Mouse (Mus musculus) limb, embryonic 12.5 days (tissue): ENCODE measurements around the gene Prx. TPM values are rescaled to one million over a fixed set of nuclear protein-coding genes. Genes with fewer than 3 reads are reported as not detected.

Experiments
- ATAC-seq: fragments of 200-750 bp; cut with Nextera tagmentation; 2 replicates; pipeline ENCODE4 v1.8.0; 2017; ENCODE audit warnings: low read depth, moderate TSS enrichment; ENCODE audit not compliant: insufficient number of reproducible peaks, insufficient read depth, low FRiP score, low TSS enrichment
- H3K27ac ChIP-seq: fragments of 300-500 bp; sonication (generic); 2 replicates; pipeline ENCODE4 v1.5.1; 2016; ENCODE audit warnings: mild to moderate bottlenecking, moderate library complexity
- H3K27me3 ChIP-seq: fragments of 300-500 bp; sonication (generic); 2 replicates; pipeline ENCODE4 v1.6.1; 2016; ENCODE audit warnings: mild to moderate bottlenecking, moderate library complexity
- H3K36me3 ChIP-seq: fragments of 300-500 bp; sonication (generic); 2 replicates; pipeline ENCODE4 v1.6.1; 2016; ENCODE audit warnings: mild to moderate bottlenecking, moderate library complexity
- H3K4me1 ChIP-seq: fragments of 300-500 bp; sonication (generic); replicated peaks from 2 replicates; pipeline ENCODE4 v1.6.1; 2016
- H3K4me2 ChIP-seq: fragments of 300-500 bp; sonication (generic); 2 replicates; pipeline ENCODE4 v1.6.1; 2016; ENCODE audit warnings: mild to moderate bottlenecking, moderate library complexity
- H3K4me3 ChIP-seq: fragments of 300-500 bp; sonication (generic); replicated peaks from 2 replicates; pipeline ENCODE4 v1.5.1; 2016; ENCODE audit warnings: mild to moderate bottlenecking
- H3K9ac ChIP-seq: fragments of 300-500 bp; sonication (generic); replicated peaks from 2 replicates; pipeline ENCODE4 v1.6.1; 2016; ENCODE audit warnings: mild to moderate bottlenecking, moderate library complexity
- H3K9me3 ChIP-seq: fragments of 300-500 bp; sonication (generic); 2 replicates; pipeline ENCODE4 v1.6.1; 2016; ENCODE audit warnings: mild to moderate bottlenecking, moderate library complexity
- WGBS: fragments of 180-500 bp; shearing (Covaris S2); methylation state at CpG from one replicate; pipeline ENCODE4 v1.1.7; 2016; 5-methylcytosine and 5-hydroxymethylcytosine counted together
- polyA plus RNA-seq: library from polyadenylated mRNA; unstranded; fragments of >200 nt; fragmentation: Nextera tagmentation; extraction: Ambion mirVana; gene quantifications from 2 replicates; pipeline ENCODE4 v1.2.1, GENCODE M21; 2016

Gene Prx
- polyA plus RNA-seq, 1 experiment from 2014 or later, result 6.1 TPM

- Histone ChIP-seq H3K9me3 (no peaks in the 10 kb centered on the region), H3K9ac (peak within 1 kb of the TSS; percentile 57), H3K36me3 (peaks cover 27% of the 10 kb centered on the region), H3K27ac (peak within 1 kb of the TSS; percentile 93), H3K4me1 (peaks cover 13% of the 10 kb centered on the region; the same call in 1 of the 2 replicates), H3K4me3 (peak within 1 kb of the TSS; percentile 72), H3K4me2 (peak within 1 kb of the TSS; percentile 63), H3K27me3 (no peaks in the 10 kb centered on the region)
- peak; percentile 95 for ATAC-seq
- WGBS, result under 1% methylated on average over 36 of the region's 36 CpGs
These were observed 25.8 kb upstream of the Prx start, which contains the start of gene Sertad3 for GRCm38 (mm10) chr7:27473156-27473834. Sertad3 (plus strand) TSS chr7:27473768.

GRCm38 (mm10) chr7:27473835-27474489, 25.2 kb upstream of the Prx start:
- Histone ChIP-seq H3K27me3 (no peaks in the 10 kb centered on the region), H3K9me3 (no peaks in the 10 kb centered on the region), H3K4me3 (peak overlapping the region; percentile 72), H3K4me1 (peaks cover 13% of the 10 kb centered on the region; the same call in 1 of the 2 replicates), H3K36me3 (peaks cover 32% of the 10 kb centered on the region), H3K4me2 (peak overlapping the region; percentile 63), H3K9ac (peak overlapping the region; percentile 57), H3K27ac (peak overlapping the region; percentile 93)
- ATAC-seq, result no peak
- under 1% methylated on average over 34 of the region's 34 CpGs for WGBS

DNA sequence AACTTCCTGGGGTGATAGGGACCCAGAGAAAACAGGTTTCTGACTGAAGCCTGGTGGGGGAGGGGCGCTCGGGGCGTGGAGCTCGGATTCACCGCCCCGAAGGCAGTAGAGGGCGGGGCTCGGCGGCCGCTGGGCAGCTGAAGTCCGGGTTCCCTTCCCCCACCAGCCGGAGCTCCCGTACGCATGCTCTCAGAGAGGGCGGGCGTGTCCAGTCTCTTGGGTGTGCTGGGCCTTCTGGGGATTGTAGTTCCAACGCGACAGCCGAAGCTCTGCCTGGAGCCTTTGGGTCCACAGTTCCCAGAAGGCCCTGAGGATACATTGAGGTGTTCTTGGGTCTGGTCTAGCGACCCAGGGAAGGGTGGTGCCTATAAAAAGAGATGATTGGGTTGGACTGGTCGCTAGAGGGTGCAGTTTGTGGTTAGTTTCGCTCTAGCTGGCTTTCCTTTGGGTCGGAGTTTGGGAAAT, 24.6 kb upstream of the Prx start:
- Histone ChIP-seq H3K9me3 (no peaks in the 10 kb centered on the region), H3K27me3 (no peaks in the 10 kb centered on the region), H3K27ac (peak overlapping the region; percentile 93), H3K36me3 (peaks cover 32% of the 10 kb centered on the region), H3K4me1 (peaks cover 13% of the 10 kb centered on the region; the same call in 1 of the 2 replicates), H3K4me3 (peak overlapping the region; percentile 72), H3K9ac (peak overlapping the region; percentile 57), H3K4me2 (peak overlapping the region; percentile 63)
- WGBS, result under 1% methylated on average over 23 of the region's 23 CpGs
- peak; percentile 90 for ATAC-seq

DNA sequence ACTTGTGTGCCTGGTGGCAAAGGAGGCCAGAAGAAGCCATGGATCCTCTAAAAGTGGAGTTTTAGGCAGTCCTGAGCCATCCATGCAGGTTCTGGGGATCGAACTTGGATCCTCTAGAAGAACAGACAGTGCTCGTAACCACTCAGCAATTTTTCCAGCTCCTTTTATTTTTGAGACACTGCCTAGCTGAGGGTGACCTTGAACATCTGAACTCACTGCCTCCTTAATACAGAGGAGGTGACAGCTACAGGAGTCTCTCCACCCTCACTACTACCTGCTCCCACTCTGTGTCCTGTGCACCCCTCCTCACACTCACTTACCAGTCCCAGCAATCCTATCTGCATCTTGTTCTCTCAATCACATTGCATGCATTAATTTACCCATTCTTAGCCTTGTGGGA, 23.5 kb upstream of the Prx start:
- Histone ChIP-seq H3K4me3 (no peak overlapping the region), H3K4me1 (peaks cover 15% of the 10 kb centered on the region), H3K36me3 (peaks cover 32% of the 10 kb centered on the region), H3K9ac (no peak overlapping the region), H3K27me3 (no peaks in the 10 kb centered on the region), H3K27ac (no peak overlapping the region), H3K4me2 (peak overlapping the region; percentile 63), H3K9me3 (no peaks in the 10 kb centered on the region)
- no peak for ATAC-seq
- 92% methylated on average over 2 of the region's 2 CpGs for WGBS

DNA sequence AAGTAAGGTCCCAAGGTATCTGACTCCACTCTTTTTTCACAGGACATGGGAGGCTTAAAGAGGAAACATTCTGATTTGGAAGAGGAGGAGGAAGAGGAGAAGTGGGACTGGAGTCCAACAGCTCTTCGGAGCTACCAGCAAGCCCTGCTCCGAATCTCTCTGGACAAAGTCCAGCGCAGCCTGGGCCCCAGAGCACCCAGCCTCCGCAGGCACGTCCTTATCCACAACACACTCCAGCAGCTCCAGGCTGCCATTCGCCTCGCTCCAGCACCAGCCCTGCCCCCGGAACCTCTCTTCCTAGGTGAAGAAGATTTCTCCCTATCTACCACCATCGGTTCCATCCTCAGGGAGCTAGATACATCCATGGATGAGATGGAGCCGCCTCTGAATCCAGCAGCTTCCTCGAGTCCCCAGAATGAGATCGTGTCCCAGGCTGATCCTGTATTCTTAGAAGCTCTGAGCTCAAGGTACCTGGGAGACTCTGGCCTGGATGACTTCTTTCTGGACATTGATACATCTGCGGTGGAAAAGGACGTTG, 23.0 kb upstream of the Prx start:
- ATAC-seq, result no peak
- peaks cover 32% of the 10 kb centered on the region for H3K36me3 ChIP-seq
- H3K4me3 ChIP-seq, result no peak overlapping the region
- H3K9me3 ChIP-seq, result no peaks in the 10 kb centered on the region
- H3K27me3 ChIP-seq, result no peaks in the 10 kb centered on the region
- 93% methylated on average over 14 of the region's 14 CpGs for WGBS
- no peak overlapping the region for H3K27ac ChIP-seq
- no peak overlapping the region for H3K9ac ChIP-seq
- H3K4me2 ChIP-seq, result no peak overlapping the region
- H3K4me1 ChIP-seq, result peaks cover 21% of the 10 kb centered on the region

- Histone ChIP-seq H3K9ac (no peak overlapping the region), H3K27me3 (no peaks in the 10 kb centered on the region), H3K27ac (peak overlapping the region; percentile 41; the same call in 1 of the 2 replicates), H3K4me3 (no peak overlapping the region), H3K36me3 (peaks cover 32% of the 10 kb centered on the region), H3K9me3 (no peaks in the 10 kb centered on the region), H3K4me1 (peaks cover 29% of the 10 kb centered on the region), H3K4me2 (no peak overlapping the region)
- ATAC-seq, result no peak
- 87% methylated on average over 7 of the region's 7 CpGs for WGBS
These were observed 20.6 kb upstream of the Prx start for GRCm38 (mm10) chr7:27478561-27478960.

DNA sequence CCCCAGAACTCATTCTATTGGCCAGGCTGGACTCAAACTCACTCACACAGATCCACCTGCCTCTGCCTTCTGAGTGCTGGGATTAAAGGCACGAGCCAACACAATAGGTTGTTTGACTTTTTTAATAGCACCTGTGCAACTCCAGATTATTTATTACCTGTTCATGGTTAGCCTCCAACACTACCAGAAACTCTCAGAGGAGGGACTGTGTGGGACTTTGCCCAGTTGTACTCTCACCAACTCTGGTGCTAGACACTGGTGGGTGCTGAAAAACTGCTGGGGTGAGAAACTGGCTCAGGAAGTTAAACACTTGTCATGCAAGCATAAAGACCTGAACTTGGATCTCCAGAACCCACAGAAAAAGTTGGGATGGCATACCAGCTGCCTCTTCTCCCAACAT, 19.4 kb upstream of the Prx start:
- WGBS, result 64% methylated on average over 1 of the region's 1 CpGs
- Histone ChIP-seq H3K27ac (no peak overlapping the region), H3K9me3 (no peaks in the 10 kb centered on the region), H3K4me2 (no peak overlapping the region), H3K4me3 (no peak overlapping the region), H3K36me3 (peaks cover 32% of the 10 kb centered on the region), H3K4me1 (peaks cover 29% of the 10 kb centered on the region), H3K27me3 (no peaks in the 10 kb centered on the region), H3K9ac (no peak overlapping the region)
- ATAC-seq, result no peak

- 64% methylated on average over 3 of the region's 3 CpGs for WGBS
- Histone ChIP-seq H3K27ac (peak overlapping the region; percentile 87), H3K27me3 (no peaks in the 10 kb centered on the region), H3K9me3 (no peaks in the 10 kb centered on the region), H3K9ac (no peak overlapping the region), H3K4me1 (peaks cover 26% of the 10 kb centered on the region), H3K36me3 (peaks cover 32% of the 10 kb centered on the region), H3K4me3 (no peak overlapping the region), H3K4me2 (peak overlapping the region; percentile 62; the same call in 1 of the 2 replicates)
- ATAC-seq, result no peak
These were observed 18.6 kb upstream of the Prx start for GRCm38 (mm10) chr7:27480506-27480905.

GRCm38 (mm10) chr7:27480927-27481626, 18.0 kb upstream of the Prx start:
- Histone ChIP-seq H3K27ac (peak overlapping the region; percentile 87), H3K4me3 (peak overlapping the region; percentile 37), H3K9me3 (no peaks in the 10 kb centered on the region), H3K27me3 (no peaks in the 10 kb centered on the region), H3K4me1 (peaks cover 27% of the 10 kb centered on the region), H3K36me3 (peaks cover 26% of the 10 kb centered on the region), H3K9ac (peak overlapping the region; percentile 46), H3K4me2 (peak overlapping the region; percentile 62)
- WGBS, result 15% methylated on average over 11 of the region's 11 CpGs
- ATAC-seq, result no peak

DNA sequence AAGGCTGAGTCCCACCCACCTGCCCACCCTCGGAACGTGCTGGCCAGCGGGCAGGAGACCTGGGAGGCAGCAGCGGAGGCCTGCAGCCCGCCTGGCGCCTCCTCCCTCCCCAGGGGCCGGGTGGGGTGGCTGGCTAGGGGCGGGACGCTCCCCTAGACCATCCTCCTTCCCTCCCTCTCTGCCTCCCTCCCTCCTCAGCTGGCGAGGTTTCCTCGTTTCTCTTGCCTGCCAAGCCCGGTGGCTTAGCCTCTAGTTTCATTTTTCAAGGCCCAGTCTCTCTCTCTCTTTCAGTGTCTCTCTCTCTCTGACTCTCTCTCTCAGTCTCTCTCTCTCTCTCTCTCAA, 17.5 kb upstream of the Prx start:
- Histone ChIP-seq H3K9me3 (no peaks in the 10 kb centered on the region), H3K27ac (peak overlapping the region; percentile 87), H3K27me3 (no peaks in the 10 kb centered on the region), H3K36me3 (peaks cover 21% of the 10 kb centered on the region), H3K4me2 (peak overlapping the region; percentile 62), H3K4me3 (peak overlapping the region; percentile 37), H3K9ac (peak overlapping the region; percentile 46), H3K4me1 (peaks cover 27% of the 10 kb centered on the region)
- WGBS, result 0% methylated on average over 10 of the region's 12 CpGs
- peak; percentile 86 for ATAC-seq

GRCm38 (mm10) chr7:27483860-27484259, 15.3 kb upstream of the Prx start:
- H3K9ac ChIP-seq, result no peak overlapping the region
- no peak for ATAC-seq
- no peaks in the 10 kb centered on the region for H3K9me3 ChIP-seq
- no peaks in the 10 kb centered on the region for H3K27me3 ChIP-seq
- 88% methylated on average over 4 of the region's 4 CpGs for WGBS
- H3K27ac ChIP-seq, result no peak overlapping the region
- H3K4me2 ChIP-seq, result no peak overlapping the region
- H3K4me1 ChIP-seq, result peaks cover 37% of the 10 kb centered on the region
- no peaks in the 10 kb centered on the region for H3K36me3 ChIP-seq
- H3K4me3 ChIP-seq, result no peak overlapping the region
